Mouse (Mus musculus): ENCODE data around the gene 2010111I01Rik. TPM values are rescaled to one million over a fixed set of nuclear protein-coding genes. Genes with fewer than 3 reads are reported as not detected.

2010111I01Rik gene
- total and polyA plus RNA-seq, 3 experiments = 13.3 to 19.8 (median 14.4) TPM

DNA sequence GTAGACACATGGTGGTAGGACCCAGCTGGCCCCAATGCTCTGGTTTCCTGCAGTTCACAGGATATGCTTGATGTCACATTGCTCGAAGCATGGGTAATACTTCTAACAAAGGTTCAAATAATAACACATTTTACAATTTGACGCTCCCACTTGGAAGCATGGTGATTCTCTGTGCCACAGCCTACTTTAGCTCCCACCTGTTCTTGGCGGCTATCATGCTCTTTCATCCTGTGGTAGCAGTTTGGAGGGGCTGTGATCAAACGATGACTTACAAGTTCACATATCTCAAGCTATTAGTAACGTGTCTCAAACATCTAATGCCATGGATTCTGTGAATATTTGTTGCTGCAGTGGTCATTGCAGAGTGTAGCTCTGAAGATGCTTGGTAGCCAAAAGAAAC, 312.6 kb downstream of the 2010111I01Rik start:
- peaks cover 0 to 50% of the 10 kb centered on the region in 2 experiments for H3K36me3 ChIP-seq (replicated peaks in 1 of 2; ENCODE audit: control insufficient read depth in 1 of 2, insufficient read depth in 1 of 2, low read length in 1 of 2)
- 0 out of 2 replicates have a peak, but pooled peaks cover 3% of the 10 kb centered on the region for H3K79me2 ChIP-seq (replicated peaks; ENCODE audit: control insufficient read depth, extremely low read depth, insufficient read depth, poor library complexity, severe bottlenecking)
- no peak overlapping the region for H3K27ac ChIP-seq (ENCODE audit: insufficient read depth, low read depth)
- no peaks in the 10 kb centered on the region for H3K9me3 ChIP-seq (replicated peaks; ENCODE audit: low read length)
- DNase-seq (ENCODE audit: extremely low read depth) = no peak
- dilution Hi-C loops (cut with MboI; ENCODE audit: extremely low pct_ligation_motif_present, extremely low pct_unique_long_range_greater_than_20kb, low sequenced_read_pairs) = no loop called here
- peaks cover 3 to 27% of the 10 kb centered on the region in 2 experiments; a peak in 3 of 4 replicates for H3K4me1 ChIP-seq (ENCODE audit: control insufficient read depth in 1 of 2, insufficient read depth in 2 of 2)
- H3K27me3 ChIP-seq (replicated peaks) = no peaks in the 10 kb centered on the region
- in situ Hi-C loops (cut with MboI; ENCODE audit: low pct_ligation_motif_present, low pct_unique_long_range_greater_than_20kb, low sequenced_read_pairs) = no loop called here
- TF ChIP-seq TCF12 (IDR thresholded peaks at IDR 0.05; ENCODE audit: low read depth, low read length) = no peak
- no peak for TF ChIP-seq ELF1 (IDR thresholded peaks at IDR 0.05; ENCODE audit: low read depth, low read length)
- no peak for TF ChIP-seq MEF2A (IDR thresholded peaks at IDR 0.05; ENCODE audit: borderline replicate concordance, low read depth, low read length)
- no peak for TF ChIP-seq JUND (conservative IDR thresholded peaks at IDR 0.05; ENCODE audit: low read depth, low read length)
- TF ChIP-seq RAD21 (IDR thresholded peaks at IDR 0.05; ENCODE audit: low read depth, low read length) = no peak
- no peak for TF ChIP-seq KAT2A (IDR thresholded peaks at IDR 0.05; ENCODE audit: insufficient replicate concordance, low read length)
- no peak for TF ChIP-seq IRF4 (IDR thresholded peaks at IDR 0.05; ENCODE audit: low read depth, low read length)
- TF ChIP-seq RCOR1 (conservative IDR thresholded peaks at IDR 0.05; ENCODE audit: low read depth, low read length) = no peak
- TF ChIP-seq ZMIZ1 (IDR thresholded peaks at IDR 0.05; ENCODE audit: low read depth, low read length) = no peak
- TF ChIP-seq ZC3H11A (IDR thresholded peaks at IDR 0.05; ENCODE audit: low read depth, low read length) = no peak
- no peak for TF ChIP-seq HCFC1 (IDR thresholded peaks at IDR 0.05; ENCODE audit: low read depth, low read length)
- TF ChIP-seq MAX (IDR thresholded peaks at IDR 0.05; ENCODE audit: low read length) = no peak
- no peak for TF ChIP-seq GABPA (IDR thresholded peaks at IDR 0.05; ENCODE audit: insufficient replicate concordance, low read depth, low read length)
- TF ChIP-seq CHD1 (IDR thresholded peaks at IDR 0.05; ENCODE audit: low read depth, low read length) = no peak
- no peak for TF ChIP-seq E2F4 (IDR thresholded peaks at IDR 0.05; ENCODE audit: insufficient replicate concordance, low read depth, low read length)
- TF ChIP-seq CTCF (conservative IDR thresholded peaks at IDR 0.05 in 1 of 2, IDR thresholded peaks at IDR 0.05 in 1 of 2; ENCODE audit: low read depth in 2 of 2, low read length in 2 of 2) = no peak
- no peak for TF ChIP-seq USF2 (conservative IDR thresholded peaks at IDR 0.05; ENCODE audit: low read depth, low read length)
- no peak for TF ChIP-seq MYC (IDR thresholded peaks at IDR 0.05; ENCODE audit: low read depth, low read length)
- no peak overlapping the region for H3K4me3 ChIP-seq (replicated peaks in 1 of 3; ENCODE audit: low read depth in 2 of 3, low read length in 2 of 3, poor library complexity in 1 of 3)
- no peak overlapping the region for H3K9ac ChIP-seq (ENCODE audit: insufficient read depth, low read depth)
- H3K4me2 ChIP-seq (ENCODE audit: insufficient read depth, low read depth, poor library complexity, severe bottlenecking) = no peak overlapping the region

DNA sequence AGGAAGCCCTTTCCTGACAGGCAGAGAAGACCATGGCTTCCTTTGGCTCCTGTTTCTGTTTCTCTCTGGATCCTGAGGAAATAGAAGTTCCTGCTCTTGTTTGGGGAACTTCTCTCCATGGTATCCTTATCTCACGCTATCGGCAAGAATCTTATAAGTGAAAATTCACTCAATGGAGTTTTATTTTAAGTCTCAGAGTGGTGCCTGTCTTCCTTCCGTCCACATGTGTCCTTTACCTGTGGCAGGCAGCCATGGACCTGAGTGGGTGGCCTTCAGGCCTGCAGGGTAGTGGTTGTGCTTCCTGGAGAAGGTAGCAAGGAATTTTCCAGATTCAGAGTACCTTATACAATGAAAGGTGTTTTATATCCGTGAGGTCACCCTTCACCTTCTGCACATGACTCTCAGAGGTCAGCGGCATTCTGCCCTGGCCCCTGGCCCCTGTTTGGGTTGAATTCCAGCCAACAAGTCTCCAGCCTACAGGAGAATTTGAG, 313.5 kb downstream of the 2010111I01Rik start:
- dilution Hi-C loops (cut with MboI; ENCODE audit: extremely low pct_ligation_motif_present, extremely low pct_unique_long_range_greater_than_20kb, low sequenced_read_pairs) = no loop called here
- Histone ChIP-seq H3K4me3 (replicated peaks in 1 of 3; ENCODE audit: low read depth in 2 of 3, low read length in 2 of 3, poor library complexity in 1 of 3) (no peak overlapping the region), H3K9ac (ENCODE audit: insufficient read depth, low read depth) (no peak overlapping the region), H3K27ac (ENCODE audit: insufficient read depth, low read depth) (no peak overlapping the region), H3K27me3 (replicated peaks) (no peaks in the 10 kb centered on the region), H3K4me2 (ENCODE audit: insufficient read depth, low read depth, poor library complexity, severe bottlenecking) (no peak overlapping the region), H3K79me2 (replicated peaks; ENCODE audit: control insufficient read depth, extremely low read depth, insufficient read depth, poor library complexity, severe bottlenecking) (no peaks in the 10 kb centered on the region), H3K9me3 (replicated peaks; ENCODE audit: low read length) (no peaks in the 10 kb centered on the region), H3K36me3 (replicated peaks in 1 of 2; ENCODE audit: control insufficient read depth in 1 of 2, insufficient read depth in 1 of 2, low read length in 1 of 2) (peaks cover 4 to 48% of the 10 kb centered on the region in 2 experiments), H3K4me1 (ENCODE audit: control insufficient read depth in 1 of 2, insufficient read depth in 2 of 2) (peaks cover 3 to 27% of the 10 kb centered on the region in 2 experiments; a peak in 3 of 4 replicates)
- no peak for DNase-seq (ENCODE audit: extremely low read depth)
- in situ Hi-C loops (cut with MboI; ENCODE audit: low pct_ligation_motif_present, low pct_unique_long_range_greater_than_20kb, low sequenced_read_pairs) = no loop called here
- TF ChIP-seq PAX5 (IDR thresholded peaks at IDR 0.05; ENCODE audit: low read length) (no peak), MAFK (IDR thresholded peaks at IDR 0.05; ENCODE audit: insufficient replicate concordance, low read length) (no peak), MAZ (IDR thresholded peaks at IDR 0.05; ENCODE audit: low read depth, low read length) (no peak), JUN (IDR thresholded peaks at IDR 0.05; ENCODE audit: insufficient read depth, low read depth, low read length) (no peak), TCF12 (IDR thresholded peaks at IDR 0.05; ENCODE audit: low read depth, low read length) (no peak), MAX (IDR thresholded peaks at IDR 0.05; ENCODE audit: low read length) (no peak), TBP (conservative IDR thresholded peaks at IDR 0.05; ENCODE audit: low read depth, low read length) (no peak), SMC3 (IDR thresholded peaks at IDR 0.05; ENCODE audit: low read depth, low read length) (no peak), USF1 (IDR thresholded peaks at IDR 0.05; ENCODE audit: low read depth, low read length) (no peak), ZC3H11A (IDR thresholded peaks at IDR 0.05; ENCODE audit: low read depth, low read length) (no peak), USF2 (conservative IDR thresholded peaks at IDR 0.05; ENCODE audit: low read depth, low read length) (no peak), ELF1 (IDR thresholded peaks at IDR 0.05; ENCODE audit: low read depth, low read length) (no peak), SIN3A (IDR thresholded peaks at IDR 0.05; ENCODE audit: low read length) (no peak), NRF1 (IDR thresholded peaks at IDR 0.05; ENCODE audit: low read depth, low read length) (no peak), ZKSCAN1 (IDR thresholded peaks at IDR 0.05; ENCODE audit: borderline replicate concordance, low read depth, low read length) (no peak), GABPA (IDR thresholded peaks at IDR 0.05; ENCODE audit: insufficient replicate concordance, low read depth, low read length) (no peak)

All from CH12.LX (cell line).